Comparison of ENCODE assay signal across 8 mouse cellular contexts in genomic region chr19:9023021-9023778, GRCm38 (mm10). TPM values are rescaled to one million over a fixed set of nuclear protein-coding genes. Genes with fewer than 3 reads are reported as not detected.
DNase-seq lines count a peak whose midpoint lies in the region; ATAC-seq and TF ChIP-seq lines count a peak whose summit lies in the region.
"Had no signal": no experiment of that assay in that cellular context is flagged by ENCODE, and none has a peak within 500 bp of the region (broad histone marks: within the 10 kb centered on the region; RNA-seq: fewer than 3 reads in every experiment).

No protein-coding gene starts in this region.

- DNase-seq in right cerebral cortex, adult 18-20 months, result peak; percentile 3
- DNase-seq in right cerebral cortex, postnatal 14 days, result no peak
- peak; percentile 37 for DNase-seq in brain, adult 2 months (ENCODE audit: low read depth, low spot score)
- DNase-seq in layer of hippocampus, adult 2 months (ENCODE audit: low spot score in 2 of 2), result peak in 1 of 2 experiments; percentile 20
- peak; percentile 64 to 68 for DNase-seq in monocyte, adult 2 months (ENCODE audit: low read depth in 1 of 2, low spot score in 2 of 2)
- DNase-seq in thymus, postnatal 36 days, result no peak

- peaks cover under 1% of the 10 kb centered on the region; the same call in 1 of the 2 replicates for H3K36me3 ChIP-seq in heart, embryonic 11.5 days (ENCODE audit: control insufficient read depth, insufficient read depth, low read length)

- H3K9ac ChIP-seq in heart, embryonic 11.5 days (ENCODE audit: low read depth, low read length), result peak overlapping the region; percentile 18; the same call in 1 of the 2 replicates
- H3K9ac ChIP-seq: embryonic facial prominence, embryonic 12.5 days had no signal

- H3K4me1 ChIP-seq in heart, embryonic 11.5 days (ENCODE audit: control insufficient read depth, insufficient read depth, low read length), result peaks cover 15% of the 10 kb centered on the region

- TF ChIP-seq CTCF in layer of hippocampus, adult 2 months (conservative IDR thresholded peaks at IDR 0.05), result no peak

- 51% methylated on average over 11 of the region's 11 CpGs for WGBS in heart, embryonic 11.5 days (ENCODE audit: insufficient replicate concordance)

- no peak for ATAC-seq in heart, embryonic 11.5 days (replicated peaks; ENCODE audit: insufficient number of reproducible peaks, low FRiP score, low TSS enrichment)

- H3K27ac ChIP-seq in heart, embryonic 11.5 days (ENCODE audit: low read depth, low read length), result peak overlapping the region; percentile 46; the same call in 1 of the 2 replicates
- H3K27ac ChIP-seq in layer of hippocampus, adult 2 months, result peak overlapping the region; percentile 75
- H3K27ac ChIP-seq: embryonic facial prominence, embryonic 12.5 days had no signal

- H3K27me3 ChIP-seq in heart, embryonic 11.5 days (ENCODE audit: control insufficient read depth, insufficient read depth, low read length), result no peaks in the 10 kb centered on the region
- H3K27me3 ChIP-seq: embryonic facial prominence, embryonic 12.5 days had no signal

- no peaks in the 10 kb centered on the region for H3K9me3 ChIP-seq in heart, embryonic 11.5 days (replicated peaks; ENCODE audit: control insufficient read depth, low read length)
- H3K9me3 ChIP-seq: embryonic facial prominence, embryonic 12.5 days had no signal

- no peak overlapping the region for H3K4me3 ChIP-seq in heart, embryonic 11.5 days (ENCODE audit: low read depth, low read length)
- H3K4me3 ChIP-seq in layer of hippocampus, adult 2 months, result no peak overlapping the region
- H3K4me3 ChIP-seq: embryonic facial prominence, embryonic 12.5 days had no signal

- no peak overlapping the region for H3K4me2 ChIP-seq in heart, embryonic 11.5 days
- H3K4me2 ChIP-seq: embryonic facial prominence, embryonic 12.5 days had no signal

RNA-seq across cellular contexts. Expression of gene Ahnak, which starts 34.1 kb away (rescaled TPM):
- 15.1 and 17.4 TPM in 2 replicates for polyA plus RNA-seq in heart, embryonic 11.5 days (2014; fragmentation: Nextera tagmentation; extraction: Ambion mirVana)
- total RNA-seq in layer of hippocampus, adult 2 months (2021), result 10 to 100 TPM; 19.4 to 21.9 TPM

RNA-seq across cellular contexts. Expression of gene Eef1g, which starts 56.4 kb away (rescaled TPM):
- 344 TPM in 2 replicates for polyA plus RNA-seq in heart, embryonic 11.5 days (2014; fragmentation: Nextera tagmentation; extraction: Ambion mirVana)
- total RNA-seq in layer of hippocampus, adult 2 months (2021), result 100 to 1,000 TPM; 238 to 242 TPM

Comparison
In these comparisons a context has a peak if more than half of its experiments do, and no peak if none do; other contexts are left out.
1. DNase-seq: peak in right cerebral cortex, adult 18-20 months (single experiment), brain, adult 2 months (single experiment) and monocyte, adult 2 months (2 of 2); none in right cerebral cortex, postnatal 14 days (single experiment) and thymus, postnatal 36 days (0 of 2).